ENCODE assay signal across 30 mouse cellular contexts in the genomic region with DNA sequence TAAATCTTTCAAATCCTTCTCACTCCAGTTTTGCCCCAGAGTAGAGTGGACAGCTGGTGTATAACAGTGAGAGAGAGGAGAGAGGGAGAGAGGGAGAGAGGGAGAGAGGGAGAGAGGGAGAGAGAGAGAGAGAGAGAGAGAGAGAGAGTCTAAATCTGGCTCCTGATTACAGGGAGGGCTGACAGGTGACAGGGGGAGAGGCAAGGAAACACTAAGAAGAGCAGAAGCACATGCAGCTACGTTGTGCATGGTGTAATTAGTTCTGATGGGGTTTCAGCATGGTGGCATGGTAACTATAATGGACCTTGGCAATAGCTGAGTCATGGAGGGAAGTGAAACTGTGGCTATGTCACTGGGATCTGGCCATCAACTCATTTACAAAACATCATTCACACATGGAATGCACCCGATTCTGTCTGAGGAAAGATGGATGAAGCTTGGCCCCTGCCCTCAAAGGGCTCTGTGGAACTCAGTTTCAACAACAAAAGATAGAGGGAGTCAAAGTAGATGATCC. TPM values are rescaled to one million over a fixed set of nuclear protein-coding genes. Genes with fewer than 3 reads are reported as not detected.
DNase-seq lines count a peak whose midpoint lies in the region; ATAC-seq and TF ChIP-seq lines count a peak whose summit lies in the region.
"Had no signal": no experiment of that assay in that cellular context is flagged by ENCODE, and none has a peak within 500 bp of the region (broad histone marks: within the 10 kb centered on the region; RNA-seq: fewer than 3 reads in every experiment).

No protein-coding gene starts in this region.

- H3K4me3 ChIP-seq in CH12.LX (replicated peaks in 1 of 3; ENCODE audit: low read depth in 2 of 3, low read length in 2 of 3, poor library complexity in 1 of 3) = no peak overlapping the region
- no peak overlapping the region for H3K4me3 ChIP-seq in midbrain, embryonic 16.5 days (ENCODE audit: low read depth, low read length)
- H3K4me3 ChIP-seq: embryonic facial prominence, embryonic 12.5 days; forebrain, embryonic 15.5 days; hindbrain, embryonic 12.5 days had no signal

- dilution Hi-C loops in CH12.LX (cut with MboI; ENCODE audit: extremely low pct_ligation_motif_present, extremely low pct_unique_long_range_greater_than_20kb, low sequenced_read_pairs) = no loop called here

- ATAC-seq in granulocyte monocyte progenitor cell, adult 5-6 weeks (replicated peaks; ENCODE audit: poor library complexity, severe bottlenecking) = peak; percentile 98
- no peak for ATAC-seq in midbrain, embryonic 16.5 days
- ATAC-seq: activated CD4-positive, CD25-positive, alpha-beta regulatory T cell, adult 4 months; CD4-positive, CD25-positive, alpha-beta regulatory T cell, adult 4 months; forebrain, embryonic 15.5 days; hindbrain, postnatal 0 days; Patski had no signal

- DNase-seq in 3T3-L1 (ENCODE audit: low read depth, low spot score) (peak; percentile 35), CH12.LX (ENCODE audit: extremely low read depth) (peak; percentile 56)
- peak; percentile 29 to 39 for DNase-seq in monocyte, adult 2 months (ENCODE audit: low read depth in 1 of 2, low spot score in 2 of 2)
- DNase-seq in kidney, postnatal 4 days = no peak
- DNase-seq in natural killer cell, adult 2 months (ENCODE audit: low spot score in 2 of 2) = no peak
- no peak for DNase-seq in cerebellum, postnatal 25 days
- DNase-seq: adrenal gland, postnatal 14 days; B cell, adult 2 months; cerebellum, adult 2 months; cerebellum, postnatal 10 days; gastrocnemius, postnatal 36 days; heart, postnatal 10 days; heart, postnatal 4 days had no signal

- peaks cover 11 to 51% of the 10 kb centered on the region in 2 experiments; a peak in 3 of 4 replicates for H3K4me1 ChIP-seq in CH12.LX (ENCODE audit: control insufficient read depth in 1 of 2, insufficient read depth in 2 of 2)
- H3K4me1 ChIP-seq in midbrain, embryonic 16.5 days (ENCODE audit: control insufficient read depth, insufficient read depth, low read length) = peaks cover under 1% of the 10 kb centered on the region; the same call in 1 of the 2 replicates

- peaks cover 0 to 2% of the 10 kb centered on the region in 2 experiments for H3K36me3 ChIP-seq in CH12.LX (replicated peaks in 1 of 2; ENCODE audit: control insufficient read depth in 1 of 2, insufficient read depth in 1 of 2, low read length in 1 of 2)
- no peaks in the 10 kb centered on the region for H3K36me3 ChIP-seq in midbrain, embryonic 16.5 days (ENCODE audit: control insufficient read depth, insufficient read depth, low read length)
- H3K36me3 ChIP-seq: embryonic facial prominence, embryonic 12.5 days; forebrain, embryonic 15.5 days; hindbrain, embryonic 12.5 days had no signal

- no peak overlapping the region for H3K4me2 ChIP-seq in CH12.LX (ENCODE audit: insufficient read depth, low read depth, poor library complexity, severe bottlenecking)
- H3K4me2 ChIP-seq in midbrain, embryonic 16.5 days (ENCODE audit: low read length) = no peak overlapping the region
- H3K4me2 ChIP-seq: embryonic facial prominence, embryonic 12.5 days; forebrain, embryonic 15.5 days; hindbrain, embryonic 12.5 days had no signal

- H3K27ac ChIP-seq in CH12.LX (ENCODE audit: insufficient read depth, low read depth) = no peak overlapping the region
- H3K27ac ChIP-seq in midbrain, embryonic 16.5 days (ENCODE audit: low read length) = no peak overlapping the region
- H3K27ac ChIP-seq: embryonic facial prominence, embryonic 12.5 days; forebrain, embryonic 15.5 days; hindbrain, embryonic 12.5 days; hindbrain, postnatal 0 days had no signal

- no peaks in the 10 kb centered on the region for H3K9me3 ChIP-seq in CH12.LX (replicated peaks; ENCODE audit: low read length)
- H3K9me3 ChIP-seq in midbrain, embryonic 16.5 days (replicated peaks; ENCODE audit: control insufficient read depth, low read length, poor library complexity, severe bottlenecking) = no peaks in the 10 kb centered on the region
- H3K9me3 ChIP-seq: embryonic facial prominence, embryonic 12.5 days; forebrain, embryonic 15.5 days; hindbrain, embryonic 12.5 days had no signal

- TF ChIP-seq RAD21 in CH12.LX (IDR thresholded peaks at IDR 0.05; ENCODE audit: low read depth, low read length) = no peak

- in situ Hi-C loops in CH12.LX (cut with MboI; ENCODE audit: low pct_ligation_motif_present, low pct_unique_long_range_greater_than_20kb, low sequenced_read_pairs) = no loop called here

- no peaks in the 10 kb centered on the region for H3K79me2 ChIP-seq in CH12.LX (replicated peaks; ENCODE audit: control insufficient read depth, extremely low read depth, insufficient read depth, poor library complexity, severe bottlenecking)

- H3K27me3 ChIP-seq in CH12.LX (replicated peaks) = no peaks in the 10 kb centered on the region
- H3K27me3 ChIP-seq in midbrain, embryonic 16.5 days (ENCODE audit: control insufficient read depth, insufficient read depth, low read depth, low read length) = no peaks in the 10 kb centered on the region
- H3K27me3 ChIP-seq: embryonic facial prominence, embryonic 12.5 days; forebrain, embryonic 15.5 days; hindbrain, embryonic 12.5 days; Patski had no signal

- TF ChIP-seq EP300 in CH12.LX (IDR thresholded peaks at IDR 0.05; ENCODE audit: low read length) = peak; percentile 52; the same call in 1 of the 2 replicates

- WGBS in midbrain, embryonic 16.5 days = 61% methylated on average over 2 of the region's 2 CpGs

- no peak for TF ChIP-seq POLR2A in CH12.LX (IDR thresholded peaks at IDR 0.05; ENCODE audit: low read depth, low read length)

- no peak overlapping the region for H3K9ac ChIP-seq in CH12.LX (ENCODE audit: insufficient read depth, low read depth)
- no peak overlapping the region for H3K9ac ChIP-seq in midbrain, embryonic 16.5 days (ENCODE audit: low read depth, low read length)
- H3K9ac ChIP-seq: embryonic facial prominence, embryonic 12.5 days; forebrain, embryonic 15.5 days; hindbrain, embryonic 12.5 days had no signal

- TF ChIP-seq CTCF in CH12.LX (conservative IDR thresholded peaks at IDR 0.05 in 1 of 2, IDR thresholded peaks at IDR 0.05 in 1 of 2; ENCODE audit: low read depth in 2 of 2, low read length in 2 of 2) = no peak

TF ChIP-seq in CH12.LX, 34 proteins besides CTCF, POLR2A, EP300 and RAD21:
- TF ChIP-seq JUN (IDR thresholded peaks at IDR 0.05; ENCODE audit: insufficient read depth, low read depth, low read length) (0 out of 2 replicates have a peak, but pooled peaks have one; percentile 19), RCOR1 (conservative IDR thresholded peaks at IDR 0.05; ENCODE audit: low read depth, low read length) (no peak), ZKSCAN1 (IDR thresholded peaks at IDR 0.05; ENCODE audit: borderline replicate concordance, low read depth, low read length) (no peak), NRF1 (IDR thresholded peaks at IDR 0.05; ENCODE audit: low read depth, low read length) (no peak), JUND (conservative IDR thresholded peaks at IDR 0.05; ENCODE audit: low read depth, low read length) (peak; percentile 28; the same call in 1 of the 2 replicates), ZNF384 (IDR thresholded peaks at IDR 0.05; ENCODE audit: low read depth, low read length) (no peak), UBTF (IDR thresholded peaks at IDR 0.05; ENCODE audit: low read depth, low read length) (no peak), GABPA (IDR thresholded peaks at IDR 0.05; ENCODE audit: insufficient replicate concordance, low read depth, low read length) (no peak), HCFC1 (IDR thresholded peaks at IDR 0.05; ENCODE audit: low read depth, low read length) (no peak), CHD1 (IDR thresholded peaks at IDR 0.05; ENCODE audit: low read depth, low read length) (no peak), MYC (IDR thresholded peaks at IDR 0.05; ENCODE audit: low read depth, low read length) (no peak), TCF12 (IDR thresholded peaks at IDR 0.05; ENCODE audit: low read depth, low read length) (no peak), IRF4 (IDR thresholded peaks at IDR 0.05; ENCODE audit: low read depth, low read length) (peak; percentile 49; the same call in 1 of the 2 replicates), BHLHE40 (IDR thresholded peaks at IDR 0.05; ENCODE audit: low read depth, low read length) (peak; percentile 22; the same call in 1 of the 2 replicates)

RNA-seq across cellular contexts. Expression of gene Olfml3, which starts 9.9 kb away (rescaled TPM):
- total RNA-seq in CH12.LX (2012; rRNA removed) = 14.0 and 16.0 TPM in 2 replicates
- 18.3 and 19.7 TPM in 2 replicates for total RNA-seq in CH12.LX (2014; rRNA removed)
- polyA plus RNA-seq in CH12.LX (2012; ENCODE audit: insufficient read length, low read depth) = 33.3 and 34.0 TPM in 2 replicates
- total RNA-seq in granulocyte monocyte progenitor cell, adult 5-6 weeks (2014; fragmentation: Nextera tagmentation) = 0.30 TPM in 1 of 2 replicates, not detected in the other
- 0.86 TPM in 1 of 2 replicates, not detected in the other for total RNA-seq in granulocyte monocyte progenitor cell, adult 5-6 weeks (2017)
- polyA plus RNA-seq in midbrain, embryonic 16.5 days (2015; fragmentation: Nextera tagmentation; extraction: Ambion mirVana) = 4.6 and 5.3 TPM in 2 replicates

RNA-seq across cellular contexts. Expression of gene Gm10964, which starts 11.3 kb away (rescaled TPM):
- total RNA-seq in CH12.LX (2012; rRNA removed) (not detected in 2 replicates), CH12.LX (2014; rRNA removed) (not detected in 2 replicates)
- polyA plus RNA-seq in CH12.LX (2012; ENCODE audit: insufficient read length, low read depth) = not detected in 2 replicates
- not detected in 2 replicates for total RNA-seq in granulocyte monocyte progenitor cell, adult 5-6 weeks (2014; fragmentation: Nextera tagmentation)
- total RNA-seq in granulocyte monocyte progenitor cell, adult 5-6 weeks (2017) = not detected in 2 replicates
- polyA plus RNA-seq in midbrain, embryonic 16.5 days (2015; fragmentation: Nextera tagmentation; extraction: Ambion mirVana) = not detected in 2 replicates
- total RNA-seq: adrenal gland, adult 18-20 months; adrenal gland, postnatal 14 days; gastrocnemius, adult 8-10 months; gastrocnemius, postnatal 36 days; heart, adult 8-10 months; heart, postnatal 10 days; heart, postnatal 4 days; hindbrain, postnatal 0 days; MEL had no signal
- polyA plus RNA-seq: activated CD4-positive, CD25-positive, alpha-beta regulatory T cell, adult 4 months; CD4-positive, CD25-positive, alpha-beta regulatory T cell, adult 4 months; cerebellum, adult 2 months; cortical plate, adult 2 months; embryonic facial prominence, embryonic 12.5 days; forebrain, embryonic 11.5 days; forebrain, embryonic 15.5 days; heart, embryonic 14.5 days; hindbrain, embryonic 12.5 days; hindbrain, postnatal 0 days; intestine, embryonic 14.5 days; Patski had no signal

Comparison
In these comparisons a context has a peak if more than half of its experiments do, and no peak if none do; other contexts are left out.
1. DNase-seq: peak in 3T3-L1 (single experiment), CH12.LX (single experiment) and monocyte, adult 2 months (2 of 2); none in kidney, postnatal 4 days (0 of 2), natural killer cell, adult 2 months (0 of 2) and cerebellum, postnatal 25 days (0 of 2).
2. RNA of gene Olfml3, which starts 9.9 kb away (total RNA-seq): 14.0 to 19.7 TPM in CH12.LX; 0.30 to 0.86 TPM in granulocyte monocyte progenitor cell, adult 5-6 weeks; every median in the first group is over 4 times any median in the second.